In genomic region chr3:96247356-96248140, GRCm38 (mm10) we compare ENCODE assay signal across 8 mouse cellular contexts. TPM values are rescaled to one million over a fixed set of nuclear protein-coding genes. Genes with fewer than 3 reads are reported as not detected.
DNase-seq lines count a peak whose midpoint lies in the region; ATAC-seq and TF ChIP-seq lines count a peak whose summit lies in the region.

No protein-coding gene starts in this region.

- peak overlapping the region; percentile 72 for H3K4me2 ChIP-seq in heart, embryonic 14.5 days (ENCODE audit: low read length)
- peak overlapping the region; percentile 49 for H3K4me2 ChIP-seq in hindbrain, embryonic 15.5 days
- H3K4me2 ChIP-seq in midbrain, embryonic 15.5 days = peak overlapping the region; percentile 42

- H3K27me3 ChIP-seq in heart, embryonic 14.5 days (ENCODE audit: control insufficient read depth, insufficient read depth, low read length) = no peaks in the 10 kb centered on the region
- no peaks in the 10 kb centered on the region for H3K27me3 ChIP-seq in heart, adult 2 months (ENCODE audit: control insufficient read depth, insufficient read depth, low read length)
- H3K27me3 ChIP-seq in hindbrain, embryonic 15.5 days = no peaks in the 10 kb centered on the region
- no peaks in the 10 kb centered on the region for H3K27me3 ChIP-seq in midbrain, embryonic 15.5 days (replicated peaks)

- peaks cover 6 to 36% of the 10 kb centered on the region in 2 experiments for H3K4me1 ChIP-seq in heart, embryonic 14.5 days (ENCODE audit: control insufficient read depth in 2 of 2, insufficient read depth in 2 of 2, low read length in 2 of 2)
- H3K4me1 ChIP-seq in heart, adult 2 months (ENCODE audit: control insufficient read depth, insufficient read depth, low read length) = peaks cover 5% of the 10 kb centered on the region
- H3K4me1 ChIP-seq in hindbrain, embryonic 15.5 days (replicated peaks) = peaks cover 18% of the 10 kb centered on the region
- peaks cover 15% of the 10 kb centered on the region for H3K4me1 ChIP-seq in midbrain, embryonic 15.5 days

- peak overlapping the region; percentile 62 to 65 for H3K27ac ChIP-seq in heart, embryonic 14.5 days (replicated peaks in 1 of 2; ENCODE audit: control insufficient read depth in 1 of 2, insufficient read depth in 1 of 2, low read depth in 2 of 2, low read length in 2 of 2)
- H3K27ac ChIP-seq in heart, adult 2 months = no peak overlapping the region
- no peak overlapping the region for H3K27ac ChIP-seq in hindbrain, embryonic 15.5 days (replicated peaks)
- H3K27ac ChIP-seq in midbrain, embryonic 15.5 days = no peak overlapping the region

- no peak for DNase-seq in heart, adult 2 months
- DNase-seq in ZHBTc4 (ENCODE audit: low read depth, low spot score) = peak; percentile 54
- no peak for DNase-seq in lung, postnatal 4 days
- no peak for DNase-seq in ovary, postnatal 14 days (ENCODE audit: low spot score)
- no peak for DNase-seq in ovary, postnatal 36 days (ENCODE audit: low spot score)

- 5% methylated on average over 11 of the region's 11 CpGs for WGBS in heart, embryonic 14.5 days
- 45% methylated on average over 11 of the region's 11 CpGs for WGBS in heart, adult 2 months
- WGBS in hindbrain, embryonic 15.5 days = 6% methylated on average over 11 of the region's 11 CpGs
- WGBS in midbrain, embryonic 15.5 days = 5% methylated on average over 11 of the region's 11 CpGs

- TF ChIP-seq EP300 in heart, adult 2 months (IDR thresholded peaks at IDR 0.05; ENCODE audit: insufficient read depth, low read depth, low read length) = no peak

- H3K79me2 ChIP-seq in heart, adult 2 months (replicated peaks; ENCODE audit: control insufficient read depth, insufficient read depth, low read length) = no peaks in the 10 kb centered on the region

- intact Hi-C loops in heart, adult 2 months (cut with DNase I) = no loop called here

- no peaks in the 10 kb centered on the region for H3K36me3 ChIP-seq in heart, embryonic 14.5 days (ENCODE audit: control insufficient read depth, insufficient read depth, low read length)
- H3K36me3 ChIP-seq in heart, adult 2 months (ENCODE audit: control insufficient read depth, insufficient read depth, low read length) = peaks cover 8% of the 10 kb centered on the region
- H3K36me3 ChIP-seq in hindbrain, embryonic 15.5 days = no peaks in the 10 kb centered on the region
- no peaks in the 10 kb centered on the region for H3K36me3 ChIP-seq in midbrain, embryonic 15.5 days (replicated peaks)

- no peaks in the 10 kb centered on the region for H3K9me3 ChIP-seq in heart, embryonic 14.5 days (ENCODE audit: control insufficient read depth, low read length)
- no peaks in the 10 kb centered on the region for H3K9me3 ChIP-seq in hindbrain, embryonic 15.5 days
- H3K9me3 ChIP-seq in midbrain, embryonic 15.5 days = no peaks in the 10 kb centered on the region

- no peak for TF ChIP-seq POLR2A in heart, adult 2 months (IDR thresholded peaks at IDR 0.05; ENCODE audit: insufficient read depth, low read depth, low read length)

- TF ChIP-seq CTCF in heart, adult 2 months (IDR thresholded peaks at IDR 0.05) = no peak

- peak overlapping the region; percentile 43 to 48 for H3K4me3 ChIP-seq in heart, embryonic 14.5 days (ENCODE audit: control insufficient read depth in 1 of 2, insufficient read depth in 1 of 2, low read depth in 1 of 2, low read length in 2 of 2)
- no peak overlapping the region for H3K4me3 ChIP-seq in heart, adult 2 months
- peak overlapping the region; percentile 29 for H3K4me3 ChIP-seq in hindbrain, embryonic 15.5 days
- peak overlapping the region; percentile 22 for H3K4me3 ChIP-seq in midbrain, embryonic 15.5 days

- peak overlapping the region; percentile 74 for H3K9ac ChIP-seq in heart, embryonic 14.5 days (ENCODE audit: low read length)
- no peak overlapping the region for H3K9ac ChIP-seq in heart, adult 2 months (ENCODE audit: low read depth, low read length)
- H3K9ac ChIP-seq in hindbrain, embryonic 15.5 days = peak overlapping the region; percentile 33; the same call in 1 of the 2 replicates
- H3K9ac ChIP-seq in midbrain, embryonic 15.5 days = no peak overlapping the region

- ATAC-seq in heart, embryonic 14.5 days (ENCODE audit: insufficient number of reproducible peaks, insufficient read depth, low FRiP score, low read depth) = no peak
- no peak for ATAC-seq in hindbrain, embryonic 15.5 days (ENCODE audit: low FRiP score, low read depth)
- ATAC-seq in midbrain, embryonic 15.5 days (replicated peaks) = no peak

RNA-seq across cellular contexts. Expression of gene Hist2h3c1, which starts 1.1 kb away (rescaled TPM):
- polyA plus RNA-seq in heart, embryonic 14.5 days (2014; fragmentation: Nextera tagmentation; extraction: Ambion mirVana) = 1.2 TPM in 1 of 2 replicates, not detected in the other
- not detected for total RNA-seq in heart, adult 2 months (2021)
- not detected in 2 replicates for polyA plus RNA-seq in heart, adult 2 months (2012; rRNA removed)
- 0.27 TPM in 1 of 2 replicates, not detected in the other for polyA plus RNA-seq in hindbrain, embryonic 15.5 days (2015; fragmentation: Nextera tagmentation; extraction: Ambion mirVana)
- polyA plus RNA-seq in midbrain, embryonic 15.5 days (2015; fragmentation: Nextera tagmentation; extraction: Ambion mirVana) = 0.11 TPM in 1 of 2 replicates, not detected in the other

RNA-seq across cellular contexts. Expression of gene Hist2h2aa1, which starts 2.3 kb away (rescaled TPM):
- 22.5 and 26.3 TPM in 2 replicates for polyA plus RNA-seq in heart, embryonic 14.5 days (2014; fragmentation: Nextera tagmentation; extraction: Ambion mirVana)
- total RNA-seq in heart, adult 2 months (2021) = 10 to 100 TPM in 1 of 2 experiments, 1 to 10 TPM in 1; 7.1 to 13.0 TPM
- polyA plus RNA-seq in heart, adult 2 months (2012; rRNA removed) = 60.4 and 124 TPM in 2 replicates
- 17.3 and 22.4 TPM in 2 replicates for polyA plus RNA-seq in hindbrain, embryonic 15.5 days (2015; fragmentation: Nextera tagmentation; extraction: Ambion mirVana)
- 14.4 and 19.2 TPM in 2 replicates for polyA plus RNA-seq in midbrain, embryonic 15.5 days (2015; fragmentation: Nextera tagmentation; extraction: Ambion mirVana)

RNA-seq across cellular contexts. Expression of gene Hist2h2aa2, which starts 7.5 kb away (rescaled TPM):
- 34.6 and 35.8 TPM in 2 replicates for polyA plus RNA-seq in heart, embryonic 14.5 days (2014; fragmentation: Nextera tagmentation; extraction: Ambion mirVana)
- total RNA-seq in heart, adult 2 months (2021) = 100 to 1,000 TPM; 189 to 218 TPM
- polyA plus RNA-seq in heart, adult 2 months (2012; rRNA removed) = 33.9 and 73.5 TPM in 2 replicates
- polyA plus RNA-seq in hindbrain, embryonic 15.5 days (2015; fragmentation: Nextera tagmentation; extraction: Ambion mirVana) = 28.7 and 39.4 TPM in 2 replicates
- 44.8 and 51.7 TPM in 2 replicates for polyA plus RNA-seq in midbrain, embryonic 15.5 days (2015; fragmentation: Nextera tagmentation; extraction: Ambion mirVana)

RNA-seq across cellular contexts. Expression of gene Hist2h3c2, which starts 8.6 kb away (rescaled TPM):
- 3.2 and 6.4 TPM in 2 replicates for polyA plus RNA-seq in heart, embryonic 14.5 days (2014; fragmentation: Nextera tagmentation; extraction: Ambion mirVana)
- total RNA-seq in heart, adult 2 months (2021) = 1 to 10 TPM; 5.5 to 6.2 TPM
- 9.2 and 12.0 TPM in 2 replicates for polyA plus RNA-seq in heart, adult 2 months (2012; rRNA removed)
- 1.2 and 1.7 TPM in 2 replicates for polyA plus RNA-seq in hindbrain, embryonic 15.5 days (2015; fragmentation: Nextera tagmentation; extraction: Ambion mirVana)
- polyA plus RNA-seq in midbrain, embryonic 15.5 days (2015; fragmentation: Nextera tagmentation; extraction: Ambion mirVana) = 2.3 and 2.4 TPM in 2 replicates

RNA-seq across cellular contexts. Expression of gene Hist2h4, which starts 15.6 kb away (rescaled TPM):
- 3.4 and 5.0 TPM in 2 replicates for polyA plus RNA-seq in heart, embryonic 14.5 days (2014; fragmentation: Nextera tagmentation; extraction: Ambion mirVana)
- 10 to 100 TPM; 11.6 to 14.0 TPM for total RNA-seq in heart, adult 2 months (2021)
- polyA plus RNA-seq in heart, adult 2 months (2012; rRNA removed) = 1.1 and 1.4 TPM in 2 replicates
- polyA plus RNA-seq in hindbrain, embryonic 15.5 days (2015; fragmentation: Nextera tagmentation; extraction: Ambion mirVana) = 4.5 and 6.5 TPM in 2 replicates
- 5.6 and 6.1 TPM in 2 replicates for polyA plus RNA-seq in midbrain, embryonic 15.5 days (2015; fragmentation: Nextera tagmentation; extraction: Ambion mirVana)

Comparison
In these comparisons a context has a peak if more than half of its experiments do, and no peak if none do; other contexts are left out.
1. H3K27ac ChIP-seq: peak in heart, embryonic 14.5 days (2 of 2); none in heart, adult 2 months (single experiment), hindbrain, embryonic 15.5 days (single experiment) and midbrain, embryonic 15.5 days (single experiment).
2. H3K9ac ChIP-seq: peak in heart, embryonic 14.5 days (single experiment) and hindbrain, embryonic 15.5 days (single experiment); none in heart, adult 2 months (single experiment) and midbrain, embryonic 15.5 days (single experiment).
3. Peak in every context shown above with its lines, with median percentiles within 50 percentile points of each other: H3K4me2 ChIP-seq.